Mouse (Mus musculus): ENCODE measurements around the gene Cfap97d2. TPM values are rescaled to one million over a fixed set of nuclear protein-coding genes. Genes with fewer than 3 reads are reported as not detected.
"Not testable (repeated sequence)": the region's sequence is repeated elsewhere in the genome, so short reads cannot be mapped to it uniquely, and the experiment has no call there.

Cfap97d2 gene
- total RNA-seq, 2 experiments from 2014 or later: 1.3 TPM

GRCm38 (mm10) chr8:13740817-13741613 is 35.3 kb downstream of the Cfap97d2 start:
- no peak for DNase-seq (ENCODE audit: low spot score in 2 of 2)

GRCm38 (mm10) chr8:13746212-13746611 is 40.5 kb downstream of the Cfap97d2 start:
- not testable (repeated sequence) for DNase-seq (ENCODE audit: low spot score in 2 of 2)

GRCm38 (mm10) chr8:13747626-13748025 is 41.9 kb downstream of the Cfap97d2 start:
- DNase-seq (ENCODE audit: low spot score in 2 of 2): no peak

GRCm38 (mm10) chr8:13753680-13754079 is 48.0 kb downstream of the Cfap97d2 start:
- peak; percentile 56 to 77 for DNase-seq (ENCODE audit: low spot score in 2 of 2)

GRCm38 (mm10) chr8:13756480-13756879 is 50.8 kb downstream of the Cfap97d2 start:
- DNase-seq (ENCODE audit: low spot score in 2 of 2): no peak

- DNase-seq (ENCODE audit: low spot score in 2 of 2): peak; percentile 88 to 89
Measured at GRCm38 (mm10) chr8:13756982-13757804, 51.5 kb downstream of the Cfap97d2 start, which contains the start of gene Cdc16. Cdc16 (plus strand) TSS chr8:13757676.

- peak; percentile 10 to 22 for DNase-seq (ENCODE audit: low spot score in 2 of 2)
Measured at GRCm38 (mm10) chr8:13757805-13758727, 52.4 kb downstream of the Cfap97d2 start.

- DNase-seq (ENCODE audit: low spot score in 2 of 2): no peak
Measured at GRCm38 (mm10) chr8:13769206-13769605, 63.5 kb downstream of the Cfap97d2 start.

- DNase-seq (ENCODE audit: low spot score in 2 of 2): no peak
Measured at GRCm38 (mm10) chr8:13780536-13780935, 74.8 kb downstream of the Cfap97d2 start.

- peak; percentile 79 to 89 for DNase-seq (ENCODE audit: low spot score in 2 of 2)
Measured at GRCm38 (mm10) chr8:13785250-13785763, 79.6 kb downstream of the Cfap97d2 start, which contains the start of gene Upf3a. Upf3a (plus strand) TSS chr8:13785615.

GRCm38 (mm10) chr8:13785764-13786299 is 80.1 kb downstream of the Cfap97d2 start:
- DNase-seq (ENCODE audit: low spot score in 2 of 2): peak; percentile 93 to 97

GRCm38 (mm10) chr8:13789606-13790005 is 83.9 kb downstream of the Cfap97d2 start:
- DNase-seq (ENCODE audit: low spot score in 2 of 2): no peak

Other genes with a start within 250 kb of the Cfap97d2 start
- gene Gas6, start 211.4 kb upstream of the Cfap97d2 start, total RNA-seq (2021): 100 to 1,000 TPM in 1 of 2 experiments, 10 to 100 TPM in 1; 95.8 to 103 TPM
- not detected for gene 1700029H14Rik, start 143.4 kb upstream of the Cfap97d2 start, total RNA-seq (2021)
- gene Rasa3, start 28.3 kb upstream of the Cfap97d2 start, total RNA-seq (2021): 10 to 100 TPM; 65.6 to 72.9 TPM
- 10 to 100 TPM; 46.3 to 47.7 TPM for gene Cdc16, start 51.8 kb downstream of the Cfap97d2 start, total RNA-seq (2021)
- 10 to 100 TPM; 32.6 to 34.0 TPM for gene Upf3a, start 79.7 kb downstream of the Cfap97d2 start, total RNA-seq (2021)
- gene AF366264, start 132.5 kb downstream of the Cfap97d2 start, total RNA-seq (2021): not detected
- gene Champ1, start 163.8 kb downstream of the Cfap97d2 start, total RNA-seq (2021): 10 to 100 TPM; 30.2 to 33.4 TPM
- 10 to 100 TPM; 37.7 to 44.1 TPM for gene Coprs, start 184.4 kb downstream of the Cfap97d2 start, total RNA-seq (2021)